Mouse (Mus musculus) heart, adult 2 months (tissue): Measurements from ENCODE around the gene Ttc9b.

ENCODE experiments used
- CTCF ChIP-seq: fragments of 200-600 bp; IDR thresholded peaks from 2 replicates; pipeline ENCODE4 v1.8.1; 2022; ENCODE audit warnings: antibody characterized with exemption, mild to moderate bottlenecking, moderate library complexity
- POLR2A ChIP-seq: fragments of 200-500 bp; IDR thresholded peaks from 2 replicates; pipeline ENCODE4 v1.6.1; 2011; ENCODE audit warnings: mild to moderate bottlenecking, low read depth, low read length, control low read depth; ENCODE audit not compliant: insufficient read depth

GRCm38 (mm10) chr7:27610871-27611270, 42.8 kb upstream of the Ttc9b start:
- TF ChIP-seq CTCF (no peak), POLR2A (no peak)
